Mouse (Mus musculus): ENCODE results near the gene Blvra. TPM values are rescaled to one million over a fixed set of nuclear protein-coding genes. Genes with fewer than 3 reads are reported as not detected.

The Blvra gene
- total and polyA plus RNA-seq, 3 experiments: 18.7 to 23.7 TPM; not detected in 1

- TF ChIP-seq ELF1 (IDR thresholded peaks at IDR 0.05; ENCODE audit: low read depth, low read length): no peak; the same call in 1 of the 2 replicates
- peak; percentile 94 for TF ChIP-seq MAZ (IDR thresholded peaks at IDR 0.05; ENCODE audit: low read depth, low read length)
- no peak for TF ChIP-seq MEF2A (IDR thresholded peaks at IDR 0.05; ENCODE audit: extremely low read depth, insufficient replicate concordance, low read depth, low read length, poor library complexity, severe bottlenecking)
- no peak for TF ChIP-seq GATA1 (IDR thresholded peaks at IDR 0.05; ENCODE audit: low read depth, low read length)
- no peak for TF ChIP-seq POLR2AphosphoS5 (IDR thresholded peaks at IDR 0.05; ENCODE audit: borderline replicate concordance, low read depth, low read length)
- TF ChIP-seq ZMIZ1 (IDR thresholded peaks at IDR 0.05; ENCODE audit: low read depth, low read length): peak; percentile 69; the same call in 1 of the 2 replicates
- no peak for TF ChIP-seq TAL1 (IDR thresholded peaks at IDR 0.05; ENCODE audit: low read length)
Observed at GRCm38 (mm10) chr2:127143158-127144063, 72.9 kb downstream of the Blvra start, which contains the start of gene Itpripl1 (continued).

GRCm38 (mm10) chr2:127145699-127146098 is 75.2 kb downstream of the Blvra start:
- Histone ChIP-seq H3K79me2 (ENCODE audit: control insufficient read depth, insufficient read depth, low read length, poor library complexity) (peaks cover 14% of the 10 kb centered on the region), H3K9me3 (replicated peaks; ENCODE audit: insufficient read depth, low read length) (no peaks in the 10 kb centered on the region), H3K36me3 (ENCODE audit: control insufficient read depth in 1 of 2, insufficient read depth in 2 of 2, low read length in 2 of 2) (peaks cover 0 to 6% of the 10 kb centered on the region in 2 experiments; a peak in 2 of 4 replicates), H3K9ac (ENCODE audit: control insufficient read depth, low read depth, low read length, poor library complexity, severe bottlenecking) (no peak overlapping the region), H3K4me3 (ENCODE audit: control insufficient read depth in 1 of 2, insufficient read depth in 1 of 2, low read depth in 2 of 2, low read length in 2 of 2) (no peak overlapping the region), H3K4me1 (ENCODE audit: control insufficient read depth in 1 of 2, insufficient read depth in 2 of 2, low read length in 2 of 2) (peaks cover 2 to 18% of the 10 kb centered on the region in 2 experiments; a peak in 3 of 4 replicates), H3K27me3 (ENCODE audit: control insufficient read depth in 1 of 2, insufficient read depth in 2 of 2, low read length in 2 of 2) (no peaks in the 10 kb centered on the region), H3K27ac (ENCODE audit: control insufficient read depth, low read depth, low read length) (no peak overlapping the region)
- TF ChIP-seq ETS1 (IDR thresholded peaks at IDR 0.05; ENCODE audit: low read depth, low read length) (no peak), CTCF (IDR thresholded peaks at IDR 0.05 in 2 of 3, conservative IDR thresholded peaks at IDR 0.05 in 1 of 3; ENCODE audit: control insufficient read depth in 1 of 3, insufficient read depth in 1 of 3, low read depth in 2 of 3, low read length in 3 of 3, poor library complexity in 1 of 3, severe bottlenecking in 1 of 3) (no peak), NELFE (IDR thresholded peaks at IDR 0.05; ENCODE audit: low read depth, low read length) (no peak), CHD2 (IDR thresholded peaks at IDR 0.05; ENCODE audit: low read length) (no peak), E2F4 (IDR thresholded peaks at IDR 0.05; ENCODE audit: borderline replicate concordance, low read depth, low read length) (no peak), HCFC1 (IDR thresholded peaks at IDR 0.05; ENCODE audit: low read depth, low read length) (no peak), MAX (IDR thresholded peaks at IDR 0.05; ENCODE audit: low read length) (no peak)
- no peak for DNase-seq (ENCODE audit: low read depth, low spot score)

Other genes starting within 250 kb of the Blvra start
- 22.3 and 27.4 TPM in 2 replicates for gene Trpm7, start 194.4 kb upstream of the Blvra start, total RNA-seq (2012; rRNA removed)
- 10 to 100 TPM in 1 of 2 experiments, not detected in 1; 23.1 TPM for gene Trpm7, start 194.4 kb upstream of the Blvra start, polyA plus RNA-seq (2012; ENCODE audit: insufficient read depth in 1 of 2, insufficient read length in 2 of 2, low read depth in 1 of 2, low replicate concordance in 2 of 2, missing spikeins in 1 of 2)
- gene Sppl2a, start 137.4 kb upstream of the Blvra start, total RNA-seq (2012; rRNA removed): 16.6 and 17.5 TPM in 2 replicates
- 10 to 100 TPM in 1 of 2 experiments, not detected in 1; 12.1 TPM for gene Sppl2a, start 137.4 kb upstream of the Blvra start, polyA plus RNA-seq (2012; ENCODE audit: insufficient read depth in 1 of 2, insufficient read length in 2 of 2, low read depth in 1 of 2, low replicate concordance in 2 of 2, missing spikeins in 1 of 2)
- gene Ap4e1, start 61.9 kb upstream of the Blvra start, total RNA-seq (2012; rRNA removed): 9.4 and 10.5 TPM in 2 replicates
- gene Ap4e1, start 61.9 kb upstream of the Blvra start, polyA plus RNA-seq (2012; ENCODE audit: insufficient read depth in 1 of 2, insufficient read length in 2 of 2, low read depth in 1 of 2, low replicate concordance in 2 of 2, missing spikeins in 1 of 2): 1 to 10 TPM in 1 of 2 experiments, not detected in 1; 9.4 TPM
- gene Ncaph, start 63.3 kb downstream of the Blvra start, total RNA-seq (2012; rRNA removed): 37.5 and 41.5 TPM in 2 replicates
- 10 to 100 TPM in 1 of 2 experiments, not detected in 1; 49.4 TPM for gene Ncaph, start 63.3 kb downstream of the Blvra start, polyA plus RNA-seq (2012; ENCODE audit: insufficient read depth in 1 of 2, insufficient read length in 2 of 2, low read depth in 1 of 2, low replicate concordance in 2 of 2, missing spikeins in 1 of 2)
- gene Itpripl1, start 72.8 kb downstream of the Blvra start, total RNA-seq (2012; rRNA removed): 20.6 and 22.7 TPM in 2 replicates
- gene Itpripl1, start 72.8 kb downstream of the Blvra start, polyA plus RNA-seq (2012; ENCODE audit: insufficient read depth in 1 of 2, insufficient read length in 2 of 2, low read depth in 1 of 2, low replicate concordance in 2 of 2, missing spikeins in 1 of 2): 10 to 100 TPM in 1 of 2 experiments, not detected in 1; 27.3 TPM
- 1.2 and 1.5 TPM in 2 replicates for gene 1810024B03Rik, start 137.6 kb downstream of the Blvra start, total RNA-seq (2012; rRNA removed)
- 1 to 10 TPM in 1 of 2 experiments, not detected in 1; 1.9 TPM for gene 1810024B03Rik, start 137.6 kb downstream of the Blvra start, polyA plus RNA-seq (2012; ENCODE audit: insufficient read depth in 1 of 2, insufficient read length in 2 of 2, low read depth in 1 of 2, low replicate concordance in 2 of 2, missing spikeins in 1 of 2)
- gene Snrnp200, start 137.7 kb downstream of the Blvra start, total RNA-seq (2012; rRNA removed): 114 and 122 TPM in 2 replicates
- gene Snrnp200, start 137.7 kb downstream of the Blvra start, polyA plus RNA-seq (2012; ENCODE audit: insufficient read depth in 1 of 2, insufficient read length in 2 of 2, low read depth in 1 of 2, low replicate concordance in 2 of 2, missing spikeins in 1 of 2): 100 to 1,000 TPM in 1 of 2 experiments, 10 to 100 TPM in 1; 67.5 to 137 TPM
- gene Ciao1, start 177.2 kb downstream of the Blvra start, total RNA-seq (2012; rRNA removed): 77.8 and 86.3 TPM in 2 replicates
- gene Ciao1, start 177.2 kb downstream of the Blvra start, polyA plus RNA-seq (2012; ENCODE audit: insufficient read depth in 1 of 2, insufficient read length in 2 of 2, low read depth in 1 of 2, low replicate concordance in 2 of 2, missing spikeins in 1 of 2): 10 to 100 TPM in 1 of 2 experiments, not detected in 1; 83.8 TPM
- 8.3 and 10.3 TPM in 2 replicates for gene Tmem127, start 177.2 kb downstream of the Blvra start, total RNA-seq (2012; rRNA removed)
- gene Tmem127, start 177.2 kb downstream of the Blvra start, polyA plus RNA-seq (2012; ENCODE audit: insufficient read depth in 1 of 2, insufficient read length in 2 of 2, low read depth in 1 of 2, low replicate concordance in 2 of 2, missing spikeins in 1 of 2): 10 to 100 TPM in 1 of 2 experiments, not detected in 1; 16.6 TPM
- 87.9 and 88.0 TPM in 2 replicates for gene Stard7, start 199.6 kb downstream of the Blvra start, total RNA-seq (2012; rRNA removed)
- gene Stard7, start 199.6 kb downstream of the Blvra start, polyA plus RNA-seq (2012; ENCODE audit: insufficient read depth in 1 of 2, insufficient read length in 2 of 2, low read depth in 1 of 2, low replicate concordance in 2 of 2, missing spikeins in 1 of 2): 100 to 1,000 TPM in 1 of 2 experiments, 10 to 100 TPM in 1; 87.7 to 134 TPM